20 mouse cellular contexts compared by ENCODE assay signal in the genomic region with DNA sequence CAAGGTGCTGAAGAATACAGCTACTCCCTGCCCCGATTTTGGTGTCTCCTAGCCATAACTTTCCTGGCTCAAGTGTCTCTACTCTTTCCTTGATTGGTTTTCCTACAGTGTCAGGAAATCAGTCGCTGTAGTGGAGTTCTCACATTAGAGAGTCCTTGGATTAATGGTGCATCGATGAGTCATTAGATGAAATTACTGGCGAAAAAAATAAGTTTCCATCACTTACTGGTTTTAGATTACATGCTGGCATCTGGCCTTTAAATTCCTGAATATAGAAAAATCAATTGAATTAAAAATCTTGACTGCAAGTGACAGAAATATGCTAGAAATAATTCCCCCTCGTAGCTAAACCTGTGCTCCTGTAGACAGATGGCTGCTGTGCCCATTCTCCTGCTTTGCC.
"Had no signal": no experiment of that assay in that cellular context is flagged by ENCODE, and none has a peak within 500 bp of the region (broad histone marks: within the 10 kb centered on the region; RNA-seq: fewer than 3 reads in every experiment).

No protein-coding gene starts in this region.

- H3K27me3 ChIP-seq: lung, embryonic 15.5 days; midbrain, embryonic 13.5 days; midbrain, embryonic 15.5 days; neural tube, embryonic 13.5 days; neural tube, embryonic 15.5 days; stomach, embryonic 15.5 days had no signal

- H3K9ac ChIP-seq: lung, embryonic 15.5 days; midbrain, embryonic 13.5 days; midbrain, embryonic 15.5 days; neural tube, embryonic 13.5 days; neural tube, embryonic 15.5 days; stomach, embryonic 15.5 days had no signal

- H3K4me2 ChIP-seq: lung, embryonic 15.5 days; midbrain, embryonic 11.5 days; midbrain, embryonic 13.5 days; midbrain, embryonic 15.5 days; neural tube, embryonic 13.5 days; neural tube, embryonic 15.5 days; stomach, embryonic 15.5 days had no signal

- H3K27ac ChIP-seq: lung, embryonic 15.5 days; macrophage; midbrain, embryonic 15.5 days; neural tube, embryonic 15.5 days; stomach, embryonic 15.5 days; stomach, postnatal 0 days had no signal

- H3K9me3 ChIP-seq: lung, embryonic 15.5 days; megakaryocyte, embryonic 14.5 days; midbrain, embryonic 13.5 days; midbrain, embryonic 15.5 days; neural tube, embryonic 13.5 days; neural tube, embryonic 15.5 days; stomach, embryonic 15.5 days had no signal

- H3K4me3 ChIP-seq: lung, embryonic 15.5 days; megakaryocyte, embryonic 14.5 days; midbrain, embryonic 13.5 days; midbrain, embryonic 15.5 days; neural tube, embryonic 13.5 days; neural tube, embryonic 15.5 days; stomach, embryonic 15.5 days had no signal

- H3K36me3 ChIP-seq: lung, embryonic 15.5 days; midbrain, embryonic 13.5 days; midbrain, embryonic 15.5 days; neural tube, embryonic 13.5 days; neural tube, embryonic 15.5 days; stomach, embryonic 15.5 days had no signal

- ATAC-seq: lung, postnatal 0 days; midbrain, embryonic 13.5 days; midbrain, embryonic 15.5 days had no signal

- DNase-seq: lung, adult 2 months; lung, postnatal 14 days; lung, postnatal 36 days; retina, postnatal 1 day; right cerebral cortex, adult 18-20 months; right cerebral cortex, postnatal 14 days; thymus, adult 2 months; thymus, postnatal 25 days; thymus, postnatal 4 days had no signal
